Mouse (Mus musculus) embryonic fibroblast, embryonic 13.5 days (primary cell): ENCODE results near the gene Bcdin3d.

ENCODE experiments used
- CTCF ChIP-seq: IDR thresholded peaks from 2 replicates; pipeline ENCODE4 v1.5.1; 2011; ENCODE audit warnings: mild to moderate bottlenecking, control low read depth, low read length, moderate library complexity, borderline replicate concordance; ENCODE audit not compliant: insufficient read depth
- POLR2A ChIP-seq: IDR thresholded peaks from 2 replicates; pipeline ENCODE4 v1.6.1; 2011; ENCODE audit warnings: low read depth, mild to moderate bottlenecking, control low read depth, low read length, moderate library complexity

GRCm38 (mm10) chr15:99520306-99520705, 45.8 kb upstream of the Bcdin3d start:
- no peak for TF ChIP-seq POLR2A
- no peak for TF ChIP-seq CTCF
